Mouse (Mus musculus): ENCODE measurements at regions not wholly inside any gene's neighbourhood (a gene's known extent, or its start where the extent isn't known, plus 50 kb on each side); places are given as distances from the start of the nearest gene placed in this dataset.
"Not testable (repeated sequence)": the region's sequence is repeated elsewhere in the genome, so short reads cannot be mapped to it uniquely, and the experiment has no call there.

- no peak for DNase-seq (ENCODE audit: low spot score)
Measured at GRCm38 (mm10) chr15:59733932-59734331, 282.5 kb downstream of the 4933412E24Rik start.

DNA sequence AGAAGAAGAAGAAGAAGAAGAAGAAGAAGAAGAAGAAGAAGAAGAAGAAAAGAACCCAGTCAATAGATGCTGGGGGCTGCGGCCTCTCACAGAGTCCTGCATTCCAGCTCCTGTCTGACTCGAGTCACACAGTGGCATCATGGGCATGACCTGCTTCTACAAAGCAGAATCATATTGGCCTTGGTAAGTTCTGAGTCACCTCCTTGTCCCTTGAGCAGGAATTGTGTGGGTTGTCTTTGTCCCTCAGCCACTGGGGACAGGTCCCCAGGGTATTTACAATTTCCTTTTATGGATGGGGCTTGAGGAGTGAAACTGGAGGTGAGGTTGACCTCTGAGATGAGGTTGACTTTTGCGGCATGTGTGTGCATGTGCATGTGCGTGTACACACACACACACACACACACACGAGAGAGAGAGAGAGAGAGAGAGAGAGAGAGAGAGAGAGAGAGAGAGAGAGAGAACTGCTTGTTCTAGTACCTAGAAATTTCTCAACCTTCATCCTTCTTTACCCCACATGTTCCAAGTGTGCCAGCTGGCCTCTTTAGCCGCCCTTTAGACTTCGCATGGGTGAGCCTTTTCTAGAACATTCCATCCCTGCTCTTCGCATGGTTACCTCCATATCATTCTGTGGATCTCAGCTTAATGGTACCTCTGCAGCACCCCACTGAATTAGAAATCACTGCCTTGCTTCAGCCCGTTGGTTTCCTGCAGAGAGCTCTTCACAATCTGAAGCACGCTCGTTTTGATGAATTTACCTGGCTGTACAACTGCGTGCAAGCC lies 283.2 kb downstream of the 4933412E24Rik start:
- no peak for DNase-seq (ENCODE audit: low spot score)

- DNase-seq (ENCODE audit: low spot score) = no peak
Measured at GRCm38 (mm10) chr15:59731129-59731528, 285.3 kb downstream of the 4933412E24Rik start.

DNA sequence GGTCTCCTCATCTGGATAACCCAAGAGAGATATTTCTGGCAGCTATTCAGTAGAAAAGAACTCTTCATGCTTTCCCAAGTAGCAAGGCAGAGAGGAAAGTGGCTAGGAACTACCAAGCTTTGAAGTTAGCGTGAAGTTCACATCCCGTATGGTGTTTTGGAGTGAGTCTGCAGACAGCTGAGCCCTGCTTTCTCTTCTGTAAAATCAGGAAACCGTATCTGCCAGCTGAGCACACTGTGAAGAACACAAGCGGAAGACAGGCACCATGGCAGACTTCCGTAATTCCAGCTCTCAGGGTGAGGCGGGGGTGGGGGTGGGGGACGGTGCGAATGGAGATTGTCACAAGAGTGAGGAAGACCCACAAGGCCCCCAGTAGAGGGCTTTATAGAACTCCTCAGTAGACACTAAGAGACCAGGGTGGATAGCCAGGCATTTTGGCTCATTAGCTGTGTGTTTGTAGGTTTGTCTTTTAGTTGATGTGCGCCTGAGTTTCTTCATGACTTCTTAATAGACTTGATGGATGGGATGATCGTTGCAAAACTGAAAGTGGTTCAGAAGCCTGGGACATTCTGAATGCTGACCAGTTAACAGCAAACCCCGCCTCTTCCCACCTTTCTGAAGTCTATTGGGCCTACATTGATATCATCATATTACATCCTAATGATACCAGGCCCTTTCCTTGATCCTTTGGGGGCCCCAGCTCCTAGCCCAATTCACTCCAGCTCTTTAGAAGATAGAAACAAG lies 287.4 kb downstream of the 4933412E24Rik start:
- DNase-seq (ENCODE audit: low spot score) = peak; percentile 25

DNA sequence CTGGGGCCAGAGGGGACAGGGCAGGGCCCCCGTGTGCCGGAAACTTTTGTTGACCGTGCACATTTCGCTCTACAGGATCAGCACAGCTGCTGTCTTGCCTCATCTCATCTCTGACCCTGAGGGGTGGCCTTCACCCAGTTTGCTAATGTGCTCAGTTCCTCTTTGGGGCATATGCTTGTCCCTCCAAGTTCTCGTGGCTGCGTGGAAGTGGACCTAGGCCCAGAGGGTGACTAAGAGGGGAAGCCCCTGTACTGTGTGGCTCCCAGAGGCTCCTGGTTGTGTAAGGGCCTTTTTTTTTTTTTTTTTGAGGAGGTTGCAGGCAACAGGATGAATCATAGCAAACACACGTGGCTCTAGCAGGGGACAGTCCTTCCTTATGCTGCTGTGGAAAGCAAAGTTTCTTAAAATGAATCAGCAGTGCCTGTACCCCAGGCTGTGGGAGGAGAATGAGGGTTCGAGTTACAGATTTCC lies 288.2 kb downstream of the 4933412E24Rik start:
- peak; percentile 74 for DNase-seq (ENCODE audit: low spot score)

DNA sequence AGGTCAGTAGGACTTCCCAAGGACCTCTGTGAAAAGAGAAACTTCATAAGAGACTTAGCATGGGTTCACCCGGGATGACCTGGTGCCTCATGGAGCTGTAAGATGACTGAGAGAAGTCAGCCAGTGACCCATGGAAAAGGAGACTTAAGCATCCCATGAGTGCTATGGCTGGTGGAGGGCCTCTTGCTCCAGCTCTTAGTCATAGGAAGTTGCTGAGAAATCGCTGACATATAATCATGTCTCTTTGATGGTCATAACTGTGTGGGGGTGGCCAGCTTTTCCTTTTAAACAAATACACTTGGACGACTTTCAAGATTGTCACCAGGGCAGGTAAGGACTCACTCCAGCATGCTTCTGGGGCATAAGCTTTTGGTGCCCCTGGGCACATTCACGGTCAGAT lies 290.5 kb downstream of the 4933412E24Rik start:
- no peak for DNase-seq (ENCODE audit: low spot score)

GRCm38 (mm10) chr15:59722661-59723413 lies 293.6 kb downstream of the 4933412E24Rik start:
- DNase-seq (ENCODE audit: low spot score) = no peak

- DNase-seq (ENCODE audit: low spot score) = no peak
Measured at GRCm38 (mm10) chr15:59721420-59721819, 295.0 kb downstream of the 4933412E24Rik start.

DNA sequence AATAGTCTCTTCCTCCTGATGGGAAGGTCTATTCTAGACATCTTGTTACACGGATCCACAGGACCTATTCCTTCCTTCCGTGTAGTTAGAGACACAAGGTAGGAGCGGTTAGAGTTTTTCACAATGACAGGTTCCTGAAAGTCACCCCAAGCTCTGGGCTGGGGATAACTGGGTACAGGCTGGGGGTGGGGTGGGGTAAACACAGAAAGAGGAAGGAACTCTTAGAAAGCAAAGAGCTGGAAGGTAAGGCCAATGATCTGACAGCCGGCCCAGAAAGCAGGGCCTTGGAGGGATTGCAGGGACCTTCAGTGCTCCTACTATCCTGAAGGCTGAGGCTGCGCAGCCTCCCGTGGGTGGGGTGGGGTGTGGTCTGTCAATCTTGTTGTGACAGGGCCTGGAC lies 295.4 kb downstream of the 4933412E24Rik start:
- DNase-seq (ENCODE audit: low spot score) = no peak

DNA sequence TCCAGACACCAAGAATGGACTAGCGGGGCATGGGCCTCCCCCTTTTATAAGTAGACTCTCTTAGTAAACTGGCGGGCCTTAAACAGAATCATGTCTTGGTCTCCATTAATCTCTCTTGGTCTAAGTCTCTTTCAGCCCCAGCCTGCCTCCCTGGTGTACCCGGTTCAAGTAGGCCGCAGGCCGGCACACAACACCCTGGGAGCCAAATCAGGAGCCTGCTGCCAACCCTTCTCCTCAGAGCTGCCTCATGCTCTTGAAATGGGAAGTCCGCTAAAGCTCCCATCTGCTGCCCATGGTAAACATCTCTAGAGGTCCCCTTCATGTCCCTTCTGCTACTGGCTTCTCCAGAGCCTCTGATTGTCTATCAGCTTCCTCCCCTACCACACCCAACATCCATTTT lies 296.3 kb downstream of the 4933412E24Rik start:
- DNase-seq (ENCODE audit: low spot score) = no peak

DNA sequence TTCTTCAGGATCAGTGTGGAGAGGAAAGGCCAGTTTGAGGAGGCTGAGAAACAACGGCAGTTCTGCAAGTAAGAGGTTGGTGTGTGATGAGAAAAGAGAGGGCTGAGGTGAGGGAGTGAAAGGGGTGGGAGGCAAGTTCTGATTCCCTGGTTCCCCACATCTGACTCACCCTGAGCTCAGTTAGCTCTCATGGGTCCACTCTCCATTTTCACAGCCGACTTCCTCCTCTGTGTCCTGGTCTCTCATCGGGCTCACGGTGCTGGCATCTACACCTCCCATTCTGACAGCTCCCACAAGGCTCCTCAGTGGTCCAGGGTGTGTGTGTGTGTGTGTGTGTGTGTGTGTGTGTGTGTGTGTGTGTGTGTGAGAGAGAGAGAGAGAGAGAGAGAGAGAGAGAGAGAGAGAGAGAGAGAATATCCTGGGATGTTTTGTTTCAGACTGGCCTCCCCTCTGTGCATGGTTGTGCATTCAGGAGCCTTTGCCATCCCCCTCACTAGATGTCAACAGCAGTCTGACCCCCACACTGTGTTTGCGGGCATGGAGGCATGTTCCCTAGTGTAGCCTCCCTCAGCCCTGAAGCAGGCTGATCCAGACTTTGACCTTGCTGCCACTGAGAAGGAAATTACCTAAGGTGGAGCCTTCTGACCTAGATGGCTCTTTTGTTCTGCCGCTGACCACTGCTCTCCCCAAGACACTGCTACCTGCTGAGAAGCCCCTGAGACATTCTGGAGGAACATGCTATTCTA lies 296.9 kb downstream of the 4933412E24Rik start:
- not testable (repeated sequence) for DNase-seq (ENCODE audit: low spot score)

- no peak for DNase-seq (ENCODE audit: low spot score)
Measured at GRCm38 (mm10) chr15:59716872-59717271, 299.5 kb downstream of the 4933412E24Rik start.

DNA sequence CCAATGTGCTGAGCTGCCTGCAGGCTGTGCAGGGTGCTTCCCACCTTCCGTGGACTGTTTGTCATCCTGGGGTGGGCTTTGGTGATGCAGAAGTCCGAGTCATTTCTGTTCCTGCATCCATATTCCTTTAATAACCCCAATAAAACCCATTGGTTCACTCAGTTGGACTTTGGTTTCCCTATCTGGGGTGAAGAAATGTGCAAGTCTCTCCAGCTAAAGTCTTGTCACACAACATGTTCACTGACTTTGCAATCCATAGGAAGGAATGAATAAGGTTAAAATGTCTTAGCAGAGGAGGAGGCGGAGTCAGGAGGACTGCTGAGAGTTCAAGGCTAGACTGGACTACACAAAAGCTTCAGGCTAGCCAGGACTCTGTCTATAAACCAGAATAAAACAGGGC lies 300.5 kb downstream of the 4933412E24Rik start:
- DNase-seq (ENCODE audit: low spot score) = no peak

DNA sequence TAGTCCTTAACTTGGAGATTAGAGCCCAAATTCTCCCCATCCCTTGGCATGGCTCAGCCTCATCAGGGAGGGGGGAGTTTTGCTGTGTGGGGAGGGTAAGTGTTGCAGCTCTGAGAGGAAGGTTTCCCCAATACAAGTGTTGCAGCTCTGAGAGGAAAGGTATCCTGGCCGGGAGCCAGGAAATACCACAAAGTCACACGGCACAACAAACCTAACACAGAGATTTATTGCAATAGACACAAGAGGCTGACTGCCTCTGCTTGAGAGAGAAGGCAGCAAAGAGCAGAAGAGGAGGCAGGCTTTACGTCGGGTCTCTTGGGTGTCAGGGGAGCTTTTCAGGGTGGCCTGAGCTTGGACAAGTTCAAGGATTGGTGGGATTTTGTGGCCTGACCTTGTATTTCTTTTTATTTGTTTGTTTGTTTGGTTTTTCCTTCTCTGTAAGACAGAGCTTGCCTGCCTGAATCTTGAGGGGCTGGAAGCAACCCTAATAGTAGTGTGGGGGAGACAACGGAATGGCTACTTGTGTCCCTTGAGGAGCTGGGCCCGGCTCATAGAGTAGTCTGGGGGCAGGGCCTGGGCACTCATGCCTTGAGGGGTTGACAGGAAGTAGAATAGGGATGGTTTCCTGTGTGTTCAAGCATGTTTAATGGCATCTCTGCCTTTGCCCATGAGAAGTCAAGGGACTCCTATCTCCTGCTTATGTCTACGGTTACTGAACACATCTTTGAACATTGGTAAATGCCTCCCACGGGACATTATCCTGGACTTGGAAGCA lies 302.3 kb downstream of the 4933412E24Rik start:
- no peak for DNase-seq (ENCODE audit: low spot score)

GRCm38 (mm10) chr15:59712077-59712752 lies 304.2 kb downstream of the 4933412E24Rik start:
- DNase-seq (ENCODE audit: low spot score) = no peak

GRCm38 (mm10) chr15:59709925-59710324 lies 306.5 kb downstream of the 4933412E24Rik start:
- DNase-seq (ENCODE audit: low spot score) = no peak

- no peak for DNase-seq (ENCODE audit: low spot score)
Measured at GRCm38 (mm10) chr15:59708402-59708801, 308.0 kb downstream of the 4933412E24Rik start.

DNA sequence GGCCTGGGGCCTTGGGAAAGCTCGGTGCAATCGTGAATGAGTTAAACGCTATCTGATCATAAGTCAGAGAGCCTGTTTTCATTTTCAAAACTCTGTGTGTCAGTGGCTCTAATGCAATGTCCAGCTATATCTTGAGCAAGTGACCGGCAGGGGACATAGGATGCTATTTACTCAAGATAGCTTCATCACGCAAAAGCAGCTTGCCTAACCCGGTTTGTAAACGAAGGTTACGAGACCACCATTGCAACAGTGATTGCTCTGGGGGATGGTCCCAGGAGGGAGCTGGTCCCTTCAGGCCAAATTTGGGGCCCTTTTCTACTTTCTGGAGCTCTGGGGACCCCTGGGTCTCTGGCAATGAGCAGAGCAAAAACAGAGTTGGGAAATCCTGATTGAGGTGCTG lies 309.3 kb downstream of the 4933412E24Rik start:
- DNase-seq (ENCODE audit: low spot score) = no peak

Measured in heart, adult 8-10 months (tissue).